Mouse (Mus musculus) neural tube, embryonic 14.5 days (tissue): ENCODE data around the gene Fam76a. TPM values are rescaled to one million over a fixed set of nuclear protein-coding genes. Genes with fewer than 3 reads are reported as not detected.

Experiments
- ATAC-seq: fragments of 200-750 bp; cut with Nextera tagmentation; 2 replicates; pipeline ENCODE4 v1.8.0; 2017; ENCODE audit warnings: low read depth, mild to moderate bottlenecking, moderate TSS enrichment, moderate library complexity
- H3K27ac ChIP-seq: fragments of 300-500 bp; sonication (generic); 2 replicates; pipeline ENCODE4 v1.5.1; 2014; ENCODE audit warnings: low read depth, mild to moderate bottlenecking, control low read depth, low read length, moderate library complexity, mixed read lengths
- H3K27me3 ChIP-seq: fragments of 300-500 bp; sonication (generic); 2 replicates; pipeline ENCODE4 v1.6.1; 2014; ENCODE audit warnings: low read length; ENCODE audit not compliant: control insufficient read depth, insufficient read depth
- H3K36me3 ChIP-seq: fragments of 300-500 bp; sonication (generic); 2 replicates; pipeline ENCODE4 v1.6.1; 2014; ENCODE audit warnings: low read length, mixed read lengths; ENCODE audit not compliant: control insufficient read depth, insufficient read depth
- H3K4me1 ChIP-seq: fragments of 300-500 bp; sonication (generic); 2 replicates; pipeline ENCODE4 v1.6.1; 2014; ENCODE audit warnings: low read length; ENCODE audit not compliant: control insufficient read depth, insufficient read depth
- H3K4me2 ChIP-seq: fragments of 300-500 bp; sonication (generic); 2 replicates; pipeline ENCODE4 v1.6.1; 2014; ENCODE audit warnings: mild to moderate bottlenecking, low read depth, low read length, control low read depth
- H3K4me3 ChIP-seq: fragments of 300-500 bp; sonication (generic); 2 replicates; pipeline ENCODE4 v1.5.1; 2014; ENCODE audit warnings: low read depth, low read length, control low read depth, mixed read lengths
- H3K9ac ChIP-seq: fragments of 300-500 bp; sonication (generic); replicated peaks from 2 replicates; pipeline ENCODE4 v1.6.1; 2014; ENCODE audit warnings: low read depth, mild to moderate bottlenecking, control low read depth, low read length, mixed read lengths
- H3K9me3 ChIP-seq: fragments of 300-500 bp; sonication (generic); 2 replicates; pipeline ENCODE4 v1.6.1; 2016; ENCODE audit warnings: low read length; ENCODE audit not compliant: control insufficient read depth
- WGBS: fragments of 180-500 bp; shearing (Covaris S2); extraction: QIAGEN DNeasy Blood & Tissue Kit; methylation state at CpG from one replicate; pipeline ENCODE4 v1.1.7; 2014; 5-methylcytosine and 5-hydroxymethylcytosine counted together
- polyA plus RNA-seq: library from polyadenylated mRNA; unstranded; fragments of >200 nt; fragmentation: Nextera tagmentation; extraction: Ambion mirVana; gene quantifications from 2 replicates; pipeline ENCODE4 v1.2.1, GENCODE M21; 2014

Fam76a gene
- 31.4 and 32.1 TPM in 2 replicates for polyA plus RNA-seq

DNA sequence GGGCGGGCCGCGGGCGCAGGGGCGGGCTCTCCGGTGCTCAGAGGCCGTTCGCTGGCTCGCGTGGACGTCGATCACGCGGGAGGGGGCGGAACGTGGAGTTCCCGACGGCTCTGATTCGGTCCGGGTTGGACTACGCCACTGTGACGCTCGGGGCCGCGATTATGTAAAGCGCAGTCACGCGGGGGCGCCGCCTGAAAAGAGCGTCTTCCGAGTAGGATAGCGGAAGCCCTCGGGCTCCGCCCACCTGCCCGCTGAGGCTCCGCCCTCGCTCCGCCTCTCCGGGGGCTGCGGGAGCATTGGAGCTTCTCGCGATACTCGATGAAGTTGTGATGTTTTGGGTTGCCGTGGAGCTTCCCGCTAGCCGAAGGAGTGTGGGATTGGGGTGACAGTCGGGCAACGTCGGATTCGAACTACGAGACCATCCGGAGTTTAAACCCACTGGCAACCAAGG is at the start of gene Fam76a:
TSS of gene Fam76a (minus strand) at position 1 of the 451 bp plus-strand sequence.
- H3K4me3 ChIP-seq: peak within 1 kb of the TSS; percentile 93
- peak within 1 kb of the TSS; percentile 86 for H3K9ac ChIP-seq
- ATAC-seq: peak; percentile 99
- H3K4me2 ChIP-seq: peak within 1 kb of the TSS; percentile 82
- no peaks in the 10 kb centered on the region for H3K9me3 ChIP-seq
- H3K4me1 ChIP-seq: peaks cover 5% of the 10 kb centered on the region
- under 1% methylated on average over 43 of the region's 53 CpGs for WGBS
- H3K27me3 ChIP-seq: no peaks in the 10 kb centered on the region
- H3K27ac ChIP-seq: peak within 1 kb of the TSS; percentile 89
- H3K36me3 ChIP-seq: peaks cover 2% of the 10 kb centered on the region; the same call in 1 of the 2 replicates

DNA sequence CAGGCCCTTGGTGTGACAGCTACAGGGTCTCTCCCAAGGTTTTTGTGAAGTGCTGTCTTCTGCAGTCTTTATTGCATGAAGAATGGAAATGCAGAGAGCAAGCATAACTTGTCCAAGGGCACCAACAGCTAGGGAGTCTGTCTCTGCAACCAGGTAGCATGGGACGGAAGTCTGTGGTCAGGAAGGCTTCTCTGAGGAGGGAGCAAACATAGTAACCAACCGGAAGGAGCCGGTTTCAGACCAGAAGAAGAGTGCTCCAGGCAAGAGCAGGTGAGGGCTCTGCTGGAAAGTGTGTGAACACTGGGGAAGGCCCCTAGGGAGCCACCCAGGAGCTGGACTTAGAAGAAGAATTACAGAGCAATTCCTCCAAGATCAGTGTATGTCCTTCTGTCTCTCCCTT is 49.7 kb upstream of the Fam76a start:
- H3K4me2 ChIP-seq: no peak overlapping the region
- no peak overlapping the region for H3K4me3 ChIP-seq
- H3K27me3 ChIP-seq: peaks cover 13% of the 10 kb centered on the region; the same call in 1 of the 2 replicates
- H3K9ac ChIP-seq: no peak overlapping the region
- no peak for ATAC-seq
- peaks cover 11% of the 10 kb centered on the region for H3K4me1 ChIP-seq
- H3K27ac ChIP-seq: no peak overlapping the region
- WGBS: 79% methylated on average over 3 of the region's 3 CpGs
- no peaks in the 10 kb centered on the region for H3K36me3 ChIP-seq
- H3K9me3 ChIP-seq: no peaks in the 10 kb centered on the region

DNA sequence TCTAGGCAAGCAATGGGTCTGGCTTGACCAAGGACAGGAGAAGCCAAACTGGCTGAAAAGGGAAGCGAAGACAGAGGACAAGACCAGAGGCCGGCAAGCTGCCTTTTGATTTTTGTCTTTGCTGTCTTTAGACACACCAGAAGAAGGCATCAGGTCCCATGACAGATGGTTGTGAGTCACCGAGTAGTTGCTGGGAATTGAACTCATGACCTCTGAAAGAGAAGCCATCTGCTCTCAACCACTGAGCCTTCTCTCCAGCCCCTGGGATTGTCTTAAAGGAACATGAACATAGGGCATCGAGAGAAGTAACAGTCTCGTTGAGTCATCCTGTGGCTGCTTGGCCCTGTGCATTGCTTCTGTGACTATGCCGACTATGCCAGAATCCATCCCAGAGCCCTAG is 49.2 kb upstream of the Fam76a start:
- peaks cover 13% of the 10 kb centered on the region; the same call in 1 of the 2 replicates for H3K27me3 ChIP-seq
- ATAC-seq: no peak
- 70% methylated on average over 6 of the region's 6 CpGs for WGBS

DNA sequence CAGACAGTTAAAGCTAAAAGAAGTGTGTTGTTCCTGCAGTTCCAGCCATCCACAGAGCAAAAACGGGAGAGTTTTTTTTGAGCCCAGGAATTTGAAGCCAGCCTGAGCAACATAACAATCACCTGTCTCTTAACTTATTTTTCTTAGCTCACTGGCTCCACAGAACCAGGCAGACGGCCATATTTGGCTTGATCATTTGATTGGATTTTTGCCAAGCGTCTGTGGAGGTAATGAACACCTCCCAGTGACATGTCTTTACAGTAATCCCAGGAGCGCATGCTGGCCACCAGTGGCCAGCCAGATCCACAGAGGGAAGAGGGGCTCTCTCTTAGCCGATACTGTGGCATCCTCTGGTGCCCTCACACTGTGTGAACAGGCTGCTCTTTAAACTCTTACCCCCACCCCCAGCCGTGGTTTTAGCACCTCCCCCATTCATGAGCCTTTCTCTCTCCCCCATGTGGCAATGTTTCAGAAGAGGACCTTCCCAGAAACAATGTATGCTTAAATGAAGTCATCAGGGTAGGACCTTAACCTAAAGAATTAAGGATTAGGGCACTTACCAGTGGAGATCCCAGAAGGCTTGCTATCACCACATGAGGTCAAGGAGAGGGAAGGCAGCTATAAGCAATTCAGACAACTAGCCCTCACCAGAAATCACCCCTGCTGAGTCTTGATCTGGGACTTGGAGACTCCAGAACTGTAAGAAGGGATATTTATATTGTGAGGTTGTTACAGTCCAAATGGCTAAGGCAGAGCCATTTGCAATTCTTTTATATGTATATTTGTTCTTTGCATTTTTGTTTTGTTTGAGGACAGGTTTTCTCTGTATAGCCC is 46.0 kb upstream of the Fam76a start:
- no peaks in the 10 kb centered on the region for H3K9me3 ChIP-seq
- no peaks in the 10 kb centered on the region for H3K4me1 ChIP-seq
- no peak overlapping the region for H3K27ac ChIP-seq
- H3K27me3 ChIP-seq: 0 out of 2 replicates have a peak, but pooled peaks cover 5% of the 10 kb centered on the region
- no peak overlapping the region for H3K4me2 ChIP-seq
- WGBS: 52% methylated on average over 6 of the region's 6 CpGs
- H3K4me3 ChIP-seq: no peak overlapping the region
- H3K36me3 ChIP-seq: no peaks in the 10 kb centered on the region
- no peak overlapping the region for H3K9ac ChIP-seq
- no peak for ATAC-seq

More for the DNA sequence above, 49.2 kb upstream of the Fam76a start:
- H3K9ac ChIP-seq: no peak overlapping the region
- peaks cover 11% of the 10 kb centered on the region for H3K4me1 ChIP-seq
- no peaks in the 10 kb centered on the region for H3K36me3 ChIP-seq
- H3K27ac ChIP-seq: no peak overlapping the region
- no peak overlapping the region for H3K4me3 ChIP-seq
- no peak overlapping the region for H3K4me2 ChIP-seq
- H3K9me3 ChIP-seq: no peaks in the 10 kb centered on the region

- Histone ChIP-seq H3K9ac (no peak overlapping the region), H3K4me3 (no peak overlapping the region), H3K4me2 (no peak overlapping the region), H3K36me3 (no peaks in the 10 kb centered on the region), H3K27ac (no peak overlapping the region), H3K9me3 (no peaks in the 10 kb centered on the region), H3K27me3 (no peaks in the 10 kb centered on the region), H3K4me1 (no peaks in the 10 kb centered on the region)
- WGBS: 20% methylated on average over 5 of the region's 5 CpGs
- ATAC-seq: no peak
Observed at GRCm38 (mm10) chr4:132964473-132964872, 42.1 kb upstream of the Fam76a start.

GRCm38 (mm10) chr4:132964064-132964463 is 41.7 kb upstream of the Fam76a start:
- Histone ChIP-seq H3K4me1 (no peaks in the 10 kb centered on the region), H3K36me3 (no peaks in the 10 kb centered on the region), H3K4me3 (no peak overlapping the region), H3K27ac (no peak overlapping the region), H3K9me3 (no peaks in the 10 kb centered on the region), H3K27me3 (no peaks in the 10 kb centered on the region), H3K4me2 (no peak overlapping the region), H3K9ac (no peak overlapping the region)
- 39% methylated on average over 3 of the region's 3 CpGs for WGBS
- no peak for ATAC-seq

GRCm38 (mm10) chr4:132963436-132963835 is 41.1 kb upstream of the Fam76a start:
- WGBS: 48% methylated on average over 2 of the region's 2 CpGs
- no peak for ATAC-seq
- Histone ChIP-seq H3K27ac (no peak overlapping the region), H3K27me3 (no peaks in the 10 kb centered on the region), H3K4me2 (no peak overlapping the region), H3K9me3 (no peaks in the 10 kb centered on the region), H3K4me3 (no peak overlapping the region), H3K9ac (no peak overlapping the region), H3K36me3 (no peaks in the 10 kb centered on the region), H3K4me1 (no peaks in the 10 kb centered on the region)

- no peaks in the 10 kb centered on the region for H3K9me3 ChIP-seq
- no peak overlapping the region for H3K9ac ChIP-seq
- WGBS: 93% methylated on average over 4 of the region's 4 CpGs
- no peak overlapping the region for H3K27ac ChIP-seq
- no peak overlapping the region for H3K4me3 ChIP-seq
- ATAC-seq: no peak
- no peak overlapping the region for H3K4me2 ChIP-seq
- no peaks in the 10 kb centered on the region for H3K36me3 ChIP-seq
- no peaks in the 10 kb centered on the region for H3K27me3 ChIP-seq
- H3K4me1 ChIP-seq: no peaks in the 10 kb centered on the region
Observed at GRCm38 (mm10) chr4:132962628-132963027, 40.3 kb upstream of the Fam76a start.

- Histone ChIP-seq H3K27me3 (no peaks in the 10 kb centered on the region), H3K4me2 (no peak overlapping the region), H3K36me3 (no peaks in the 10 kb centered on the region), H3K9ac (no peak overlapping the region), H3K27ac (no peak overlapping the region), H3K4me1 (no peaks in the 10 kb centered on the region), H3K4me3 (no peak overlapping the region), H3K9me3 (no peaks in the 10 kb centered on the region)
- no peak for ATAC-seq
- 73% methylated on average over 5 of the region's 5 CpGs for WGBS
Observed at GRCm38 (mm10) chr4:132961866-132962265, 39.5 kb upstream of the Fam76a start.
